Mouse (Mus musculus) forebrain, embryonic 11.5 days (tissue): ENCODE measurements around the gene Serinc5. TPM values are rescaled to one million over a fixed set of nuclear protein-coding genes. Genes with fewer than 3 reads are reported as not detected.
A peak's percentile ranks its signal among the peaks of the same experiment; 100 is the strongest.
"Not testable (repeated sequence)": the region's sequence is repeated elsewhere in the genome, so short reads cannot be mapped to it uniquely, and the experiment has no call there.

Source experiments
- ATAC-seq: fragments of 200-750 bp; cut with Nextera tagmentation; replicated peaks from 2 replicates; pipeline ENCODE4 v1.8.0; 2017; ENCODE audit warnings: moderate TSS enrichment; ENCODE audit not compliant: low FRiP score
- DNase-seq: peaks from one replicate; pipeline ENCODE4 v3.0.0-alpha.2; 2017; ENCODE audit warnings: low spot score
- H3K27ac ChIP-seq: fragments of 300-500 bp; sonication (generic); 2 replicates; pipeline ENCODE4 v1.5.1; 2014; ENCODE audit warnings: low read depth, low read length
- H3K27me3 ChIP-seq: fragments of 300-500 bp; sonication (generic); 2 replicates; pipeline ENCODE4 v1.6.1; 2014; ENCODE audit warnings: mild to moderate bottlenecking, low read length, mixed read lengths; ENCODE audit not compliant: control insufficient read depth, insufficient read depth
- H3K36me3 ChIP-seq: fragments of 300-500 bp; sonication (generic); 2 replicates; pipeline ENCODE4 v1.6.1; 2014; ENCODE audit warnings: mild to moderate bottlenecking, low read length, moderate library complexity, mixed read lengths; ENCODE audit not compliant: control insufficient read depth, insufficient read depth
- H3K4me1 ChIP-seq: fragments of 300-500 bp; sonication (generic); replicated peaks from 2 replicates; pipeline ENCODE4 v1.6.1; 2014; ENCODE audit warnings: low read length, mixed read lengths; ENCODE audit not compliant: control insufficient read depth, insufficient read depth
- H3K4me2 ChIP-seq: fragments of 300-500 bp; sonication (generic); 2 replicates; pipeline ENCODE4 v1.6.1; 2014; ENCODE audit warnings: low read depth, mild to moderate bottlenecking, low read length, moderate library complexity, mixed read lengths; ENCODE audit not compliant: severe bottlenecking
- H3K4me3 ChIP-seq: fragments of 300-500 bp; sonication (generic); 2 replicates; pipeline ENCODE4 v1.5.1; 2014; ENCODE audit warnings: low read depth, low read length
- H3K9ac ChIP-seq: fragments of 300-500 bp; sonication (generic); 2 replicates; pipeline ENCODE4 v1.6.1; 2014; ENCODE audit warnings: low read length
- H3K9me3 ChIP-seq: fragments of 300-500 bp; sonication (generic); 2 replicates; pipeline ENCODE4 v1.6.1; 2016; ENCODE audit warnings: low read length, mixed read lengths; ENCODE audit not compliant: control insufficient read depth
- WGBS: fragments of 180-500 bp; shearing (Covaris S2); extraction: QIAGEN DNeasy Blood & Tissue Kit; methylation state at CpG from one replicate; pipeline ENCODE4 v1.1.7; 2014; 5-methylcytosine and 5-hydroxymethylcytosine counted together
- polyA plus RNA-seq: library from polyadenylated mRNA; unstranded; fragments of >200 nt; fragmentation: Nextera tagmentation; extraction: Ambion mirVana; gene quantifications from 2 replicates; pipeline ENCODE4 v1.2.1, GENCODE M21; 2014

Gene Serinc5
- polyA plus RNA-seq, 1 experiment from 2014 or later, result 6.6 TPM

DNA sequence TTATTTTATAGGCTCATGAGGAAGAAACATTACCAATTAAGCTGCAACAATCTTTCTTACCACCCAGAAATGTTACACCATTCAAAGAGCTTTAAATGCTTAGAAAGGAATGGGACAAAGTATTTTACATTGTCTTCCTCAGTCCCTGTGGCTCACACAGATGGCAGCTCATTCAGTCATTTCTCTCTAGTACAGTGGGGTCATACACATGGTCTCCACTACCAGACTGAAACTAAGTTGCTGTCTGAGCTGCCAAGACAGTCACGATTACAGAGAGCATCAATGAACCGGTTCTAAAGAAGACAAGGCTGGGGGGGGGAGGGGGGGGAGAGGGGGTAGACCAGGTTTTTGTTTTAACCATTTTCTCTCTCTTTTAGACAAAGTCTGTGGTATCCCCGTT is 19.7 kb upstream of the Serinc5 start:
- 70% methylated on average over 3 of the region's 3 CpGs for WGBS
- Histone ChIP-seq H3K27ac (no peak overlapping the region), H3K4me3 (no peak overlapping the region), H3K4me1 (peaks cover 14% of the 10 kb centered on the region), H3K27me3 (no peaks in the 10 kb centered on the region), H3K9ac (no peak overlapping the region), H3K9me3 (no peaks in the 10 kb centered on the region), H3K4me2 (no peak overlapping the region), H3K36me3 (no peaks in the 10 kb centered on the region)
- DNase-seq (no peak), ATAC-seq (0 out of 2 replicates have a peak, but pooled peaks have one; percentile 31)

DNA sequence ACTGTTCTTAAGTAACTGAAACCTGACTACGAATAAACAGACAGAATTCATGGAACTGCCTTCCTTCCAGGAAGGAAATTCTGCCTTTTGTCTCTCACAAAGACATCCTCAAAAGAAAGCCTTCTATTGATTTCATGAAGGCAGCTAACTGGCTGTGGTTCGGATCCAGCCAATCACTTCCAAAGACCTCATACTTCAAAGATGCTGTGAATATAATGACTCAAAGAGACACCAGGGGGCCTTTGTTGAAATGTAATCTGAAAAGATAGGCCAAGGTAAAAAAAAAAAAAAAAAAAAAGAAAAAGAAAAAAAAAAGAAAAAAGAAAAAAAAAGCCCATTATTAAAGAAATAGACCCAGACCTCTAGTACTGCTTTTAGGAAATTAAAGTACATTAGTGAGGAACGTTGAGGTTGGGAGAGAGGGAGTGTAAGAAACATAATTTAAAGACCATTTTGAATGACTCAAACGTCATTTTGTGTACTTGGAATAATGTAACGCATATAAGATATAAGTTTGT is 18.6 kb upstream of the Serinc5 start:
- ATAC-seq, result 0 out of 2 replicates have a peak, but pooled peaks have one; percentile 9
- H3K27me3 ChIP-seq, result no peaks in the 10 kb centered on the region
- H3K4me3 ChIP-seq, result no peak overlapping the region
- H3K9ac ChIP-seq, result no peak overlapping the region
- 27% methylated on average over 5 of the region's 5 CpGs for WGBS
- no peak overlapping the region for H3K4me2 ChIP-seq
- peaks cover 14% of the 10 kb centered on the region for H3K4me1 ChIP-seq
- no peak for DNase-seq
- no peaks in the 10 kb centered on the region for H3K36me3 ChIP-seq
- H3K9me3 ChIP-seq, result no peaks in the 10 kb centered on the region
- H3K27ac ChIP-seq, result 0 out of 2 replicates have a peak overlapping the region, but pooled peaks have one; percentile 39

DNA sequence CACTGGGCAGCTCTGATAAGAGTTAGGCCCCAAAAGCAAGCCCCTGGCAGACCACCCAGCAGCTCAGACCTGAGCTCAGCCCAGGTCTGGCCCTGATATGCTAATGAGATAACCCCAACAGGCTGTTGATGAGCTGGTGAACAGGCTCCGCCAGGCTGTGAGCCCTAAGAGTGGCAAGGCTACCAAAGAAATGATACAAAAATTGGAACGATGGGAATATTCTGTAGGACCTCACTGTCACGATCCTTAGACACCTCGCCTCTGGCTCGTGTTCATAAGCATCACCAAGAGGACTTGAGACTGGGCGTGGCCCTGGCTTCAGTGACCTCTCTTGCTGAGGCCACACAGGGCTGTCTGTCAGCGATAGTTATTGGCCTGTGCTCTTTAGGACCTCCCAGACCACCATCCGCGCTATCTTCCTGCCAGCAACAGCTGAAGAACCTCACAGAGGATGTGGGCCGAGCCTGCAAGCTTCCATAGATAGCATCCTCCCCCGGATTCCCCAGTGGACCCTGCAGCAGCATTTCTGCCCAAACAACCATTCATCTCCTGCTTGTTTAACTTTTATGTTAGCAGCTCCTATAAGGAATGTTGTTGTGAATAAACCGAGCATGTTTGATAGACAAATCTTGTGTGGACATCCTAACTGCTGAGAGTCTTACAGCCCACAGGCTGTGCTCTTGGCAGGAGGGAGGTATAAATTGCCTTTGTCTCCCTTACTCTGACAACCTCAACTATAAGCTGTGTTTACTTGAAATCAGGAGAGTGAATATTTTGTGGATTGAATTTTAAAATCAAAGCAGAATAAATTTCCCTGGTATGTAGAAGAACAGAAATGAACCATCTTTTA is 17.9 kb upstream of the Serinc5 start:
- peak; percentile 73 for ATAC-seq
- no peaks in the 10 kb centered on the region for H3K27me3 ChIP-seq
- H3K4me3 ChIP-seq, result no peak overlapping the region
- no peaks in the 10 kb centered on the region for H3K36me3 ChIP-seq
- H3K27ac ChIP-seq, result 0 out of 2 replicates have a peak overlapping the region, but pooled peaks have one; percentile 39
- H3K4me1 ChIP-seq, result peaks cover 14% of the 10 kb centered on the region
- H3K9me3 ChIP-seq, result no peaks in the 10 kb centered on the region
- DNase-seq, result peak; percentile 56
- H3K4me2 ChIP-seq, result no peak overlapping the region
- no peak overlapping the region for H3K9ac ChIP-seq
- WGBS, result 30% methylated on average over 12 of the region's 12 CpGs

DNA sequence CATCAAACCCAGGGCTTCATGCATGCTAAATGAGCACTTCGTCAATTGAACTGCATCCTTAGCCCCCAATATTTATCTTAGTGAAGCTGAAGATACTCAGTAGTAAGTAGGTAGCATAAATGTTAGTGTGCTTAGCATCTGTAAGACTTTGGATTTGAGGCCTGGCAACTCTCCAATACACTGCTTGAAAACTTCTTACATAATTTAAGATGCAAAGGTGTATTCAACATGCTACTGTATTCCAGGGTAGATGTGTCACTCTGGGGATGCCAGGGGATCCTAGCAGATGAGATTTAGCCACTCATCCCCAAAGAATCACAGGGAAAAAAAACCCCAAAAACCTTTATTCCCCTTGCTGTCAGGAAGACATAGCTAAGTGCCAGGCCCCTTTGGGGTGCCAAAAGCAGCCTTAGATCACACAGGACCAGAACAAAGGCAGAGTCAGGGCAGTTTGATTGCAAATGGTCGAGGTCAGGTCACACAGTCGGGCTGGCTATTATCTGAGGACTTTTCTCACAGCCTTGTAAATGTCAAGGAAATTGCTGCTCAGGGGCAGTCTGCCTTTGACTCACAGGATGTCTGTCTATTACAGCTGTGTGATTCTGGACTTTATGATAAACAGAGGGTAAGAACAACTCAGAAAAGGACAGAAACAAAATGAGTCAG is 17.0 kb upstream of the Serinc5 start:
- peak overlapping the region; percentile 34 for H3K27ac ChIP-seq
- H3K9ac ChIP-seq, result no peak overlapping the region
- no peak overlapping the region for H3K4me2 ChIP-seq
- 21% methylated on average over 3 of the region's 3 CpGs for WGBS
- no peaks in the 10 kb centered on the region for H3K9me3 ChIP-seq
- ATAC-seq (no peak; the same call in 1 of the 2 replicates), DNase-seq (no peak)
- H3K4me3 ChIP-seq, result no peak overlapping the region
- H3K4me1 ChIP-seq, result peaks cover 14% of the 10 kb centered on the region
- H3K27me3 ChIP-seq, result no peaks in the 10 kb centered on the region
- H3K36me3 ChIP-seq, result no peaks in the 10 kb centered on the region

DNA sequence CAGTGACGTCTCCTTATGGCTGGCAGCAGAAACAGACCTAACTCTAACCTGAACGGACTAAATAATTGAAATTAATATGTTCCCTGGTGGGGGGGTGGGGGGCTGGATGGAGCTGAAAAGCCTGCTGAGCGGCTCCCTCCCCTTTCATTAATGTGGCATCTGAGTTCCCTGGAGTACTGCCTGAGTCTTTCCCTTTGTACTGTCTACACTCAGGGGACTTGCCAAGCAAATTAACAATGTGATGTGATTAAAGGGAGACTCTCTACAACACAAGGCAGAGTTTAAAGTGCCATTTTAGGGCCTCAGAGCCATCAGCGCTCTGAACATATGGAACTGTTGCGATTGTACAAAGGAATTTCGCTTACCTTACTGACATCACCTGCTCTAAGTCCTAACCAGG is 16.4 kb upstream of the Serinc5 start:
- Histone ChIP-seq H3K4me2 (no peak overlapping the region), H3K9me3 (no peaks in the 10 kb centered on the region), H3K36me3 (no peaks in the 10 kb centered on the region), H3K27ac (peak overlapping the region; percentile 34), H3K4me1 (peaks cover 14% of the 10 kb centered on the region), H3K4me3 (no peak overlapping the region), H3K9ac (no peak overlapping the region), H3K27me3 (no peaks in the 10 kb centered on the region)
- ATAC-seq (0 out of 2 replicates have a peak, but pooled peaks have one; percentile 40), DNase-seq (no peak)
- WGBS, result 26% methylated on average over 6 of the region's 6 CpGs

DNA sequence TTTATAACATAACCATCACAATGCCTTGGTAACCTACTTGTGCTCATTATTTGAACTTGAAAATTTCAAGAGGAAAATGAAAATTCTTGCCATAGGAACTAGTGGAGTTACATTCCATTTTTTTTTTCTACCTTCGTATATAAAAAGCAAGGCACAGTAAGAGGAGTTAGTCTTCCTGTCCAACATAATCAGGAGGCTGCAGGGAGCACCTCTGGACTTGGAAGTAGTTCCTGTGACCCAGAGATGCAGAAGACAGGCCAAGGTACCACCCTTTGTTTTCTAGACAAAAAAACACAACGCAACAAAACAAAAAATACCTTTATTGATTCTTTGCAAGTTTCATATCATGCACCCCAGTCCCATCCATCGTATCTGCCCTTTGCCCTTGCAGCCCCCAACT is 16.0 kb upstream of the Serinc5 start:
- Histone ChIP-seq H3K36me3 (no peaks in the 10 kb centered on the region), H3K4me3 (no peak overlapping the region), H3K9me3 (no peaks in the 10 kb centered on the region), H3K27ac (no peak overlapping the region; the same call in 1 of the 2 replicates), H3K4me2 (no peak overlapping the region), H3K9ac (no peak overlapping the region), H3K4me1 (peaks cover 14% of the 10 kb centered on the region), H3K27me3 (no peaks in the 10 kb centered on the region)
- DNase-seq (no peak), ATAC-seq (no peak)
- 82% methylated on average over 3 of the region's 3 CpGs for WGBS

DNA sequence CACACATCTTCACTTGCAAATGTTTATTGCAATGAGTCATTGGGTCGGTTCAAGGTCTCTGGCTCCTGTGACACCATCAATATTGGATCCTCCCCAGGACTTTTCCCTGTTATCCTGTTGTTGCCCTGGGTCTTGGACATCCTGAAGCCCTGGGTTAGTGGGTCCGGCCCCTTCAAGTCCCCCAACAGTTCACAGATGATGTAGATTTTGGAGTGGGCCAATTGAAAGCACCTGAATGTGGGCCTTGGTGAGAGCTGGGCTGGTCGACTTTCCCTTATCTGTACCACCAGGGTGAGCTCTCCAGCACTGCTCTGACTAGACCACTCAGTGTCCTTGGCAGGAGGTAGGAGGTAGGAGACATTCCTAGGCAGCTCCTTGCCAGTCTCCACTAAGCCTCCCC is 15.5 kb upstream of the Serinc5 start:
- H3K36me3 ChIP-seq, result no peaks in the 10 kb centered on the region
- ATAC-seq (no peak), DNase-seq (no peak)
- H3K9ac ChIP-seq, result no peak overlapping the region
- H3K9me3 ChIP-seq, result no peaks in the 10 kb centered on the region
- peaks cover 14% of the 10 kb centered on the region for H3K4me1 ChIP-seq
- 71% methylated on average over 3 of the region's 3 CpGs for WGBS
- H3K27ac ChIP-seq, result no peak overlapping the region
- no peak overlapping the region for H3K4me2 ChIP-seq
- no peak overlapping the region for H3K4me3 ChIP-seq
- H3K27me3 ChIP-seq, result no peaks in the 10 kb centered on the region

DNA sequence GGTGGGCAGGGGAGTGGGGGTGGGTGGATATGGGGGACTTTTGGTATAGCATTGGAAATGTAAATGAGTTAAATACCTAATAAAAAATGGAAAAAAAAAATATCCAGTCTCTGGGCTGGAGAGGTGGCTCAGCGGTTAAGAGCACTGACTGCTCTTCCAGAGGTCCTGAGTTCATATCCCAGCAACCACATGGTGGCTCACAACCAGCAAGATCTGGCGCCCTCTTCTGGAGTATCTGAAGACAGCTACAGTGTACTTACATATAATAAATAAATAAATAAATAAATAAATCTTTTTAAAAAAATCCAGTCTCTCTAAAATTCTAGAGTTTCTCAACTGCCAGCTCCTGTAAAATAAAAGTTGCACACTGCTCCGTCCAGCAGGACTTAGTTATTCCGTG is 5.6 kb upstream of the Serinc5 start:
- not testable (repeated sequence) for H3K27ac ChIP-seq, H3K4me3 ChIP-seq, H3K4me1 ChIP-seq, H3K36me3 ChIP-seq, H3K4me2 ChIP-seq, H3K9me3 ChIP-seq, H3K9ac ChIP-seq, DNase-seq, ATAC-seq, H3K27me3 ChIP-seq
- WGBS, result 80% methylated on average over 4 of the region's 4 CpGs
